Mouse (Mus musculus): ENCODE data around the gene Bloc1s3.

The Bloc1s3 gene

DNA sequence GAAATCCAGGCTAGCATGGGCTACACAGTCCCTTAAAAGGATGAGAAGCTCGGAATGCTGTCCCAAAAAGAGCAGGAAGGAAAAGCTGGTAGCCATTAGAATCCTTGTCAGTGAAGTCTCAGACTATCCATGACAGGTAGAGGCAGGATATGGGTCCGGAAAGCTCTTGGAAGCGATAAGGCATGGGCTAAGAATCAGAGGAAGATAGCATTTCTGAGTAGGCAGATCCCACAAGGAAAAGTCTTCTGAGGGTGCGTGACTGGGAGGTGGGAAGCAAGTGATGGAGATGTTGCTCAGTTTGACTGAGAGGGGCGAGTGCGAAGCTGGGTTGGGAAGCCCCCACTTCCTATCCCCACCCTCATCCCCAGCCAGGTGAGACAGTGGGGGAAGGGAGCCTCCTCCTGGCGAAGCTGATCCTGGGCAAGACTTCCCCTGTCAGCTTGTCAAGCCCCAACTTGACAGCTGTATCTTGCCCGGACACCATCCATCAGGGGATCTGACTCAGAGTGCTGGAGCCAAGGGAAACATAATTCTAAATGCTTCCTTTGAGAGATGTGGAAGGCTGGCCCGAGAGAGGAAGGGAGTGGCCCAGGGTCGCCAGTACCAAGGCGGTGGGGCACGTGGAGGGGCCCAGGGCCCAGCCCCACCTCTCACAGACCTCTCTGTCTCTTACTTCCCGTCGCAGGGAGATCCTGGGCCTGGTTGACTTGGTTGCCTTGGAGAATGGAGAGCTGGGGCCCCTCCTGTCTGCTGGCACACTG, 30.4 kb downstream of the Bloc1s3 start:
- DNase-seq (ENCODE audit: low read depth, low spot score): no peak

DNA sequence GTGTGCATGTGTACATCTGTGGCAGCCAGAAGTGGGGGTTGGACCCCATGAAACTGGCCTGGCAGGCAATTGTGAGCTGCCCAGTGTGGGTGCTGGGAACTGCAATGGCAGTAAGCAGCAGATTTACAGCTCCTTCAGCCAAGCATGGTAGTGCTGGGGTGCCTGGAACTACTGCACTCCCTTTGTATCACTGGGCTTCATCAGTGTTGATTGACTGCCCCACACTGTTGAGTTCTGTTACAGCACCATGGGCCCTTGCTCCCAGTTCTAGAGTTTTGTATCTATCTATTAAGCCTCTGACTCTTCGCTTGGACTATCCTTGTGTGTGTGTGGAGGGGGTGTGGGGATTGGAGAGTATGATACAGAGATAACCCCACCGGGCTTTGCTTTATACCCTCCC, 31.1 kb downstream of the Bloc1s3 start:
- DNase-seq (ENCODE audit: low read depth, low spot score): no peak

DNA sequence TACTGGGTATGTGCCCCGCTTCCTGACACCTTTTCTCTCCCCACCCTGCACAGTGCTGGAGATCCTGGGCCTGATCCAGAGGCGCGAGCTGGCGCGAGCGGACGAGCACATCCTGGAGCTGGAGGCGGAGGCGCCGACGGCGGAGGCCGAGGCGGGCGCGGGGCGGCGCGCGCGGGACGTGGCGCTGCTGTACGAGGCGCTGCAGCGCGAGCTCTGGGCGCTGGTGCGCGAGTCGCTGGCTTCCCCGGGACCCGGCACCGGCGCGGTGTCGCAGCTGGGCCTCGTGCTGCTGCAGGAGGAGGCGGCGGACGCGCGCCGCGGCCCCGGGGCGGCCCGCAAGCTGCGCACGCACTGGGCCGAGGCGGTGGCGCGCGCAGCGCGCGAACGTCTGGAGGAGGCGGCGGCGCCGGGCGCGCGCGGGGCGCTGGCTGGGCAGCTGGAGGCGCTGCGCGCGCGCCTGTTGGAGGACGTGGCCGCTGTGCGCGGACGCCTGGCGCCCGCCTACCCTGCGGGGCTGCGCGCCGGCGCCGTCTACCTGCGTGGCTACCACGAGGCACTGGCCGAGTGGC, 34.2 kb downstream of the Bloc1s3 start:
- DNase-seq (ENCODE audit: low read depth, low spot score): peak; percentile 47

DNA sequence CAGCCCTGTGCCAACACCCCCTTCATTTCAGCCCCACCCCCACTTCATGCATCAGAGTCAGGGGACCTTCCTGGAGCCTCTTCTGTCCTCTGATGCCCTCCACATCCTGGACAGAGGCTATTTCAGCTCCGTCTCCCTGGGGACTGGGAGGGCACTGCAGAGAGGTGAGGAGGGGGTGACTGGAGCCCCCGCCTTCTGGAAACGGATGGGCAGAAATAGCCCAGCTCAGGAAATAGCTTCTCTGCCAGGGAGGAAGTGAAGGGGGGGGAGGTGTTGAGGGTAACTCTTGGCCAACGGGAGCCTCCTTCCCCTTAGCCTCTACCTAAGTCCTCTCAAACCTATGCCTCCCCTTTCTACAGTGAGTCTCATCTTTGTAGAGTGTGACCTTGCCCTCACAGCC, 35.8 kb downstream of the Bloc1s3 start:
- no peak for DNase-seq (ENCODE audit: low read depth, low spot score)

DNA sequence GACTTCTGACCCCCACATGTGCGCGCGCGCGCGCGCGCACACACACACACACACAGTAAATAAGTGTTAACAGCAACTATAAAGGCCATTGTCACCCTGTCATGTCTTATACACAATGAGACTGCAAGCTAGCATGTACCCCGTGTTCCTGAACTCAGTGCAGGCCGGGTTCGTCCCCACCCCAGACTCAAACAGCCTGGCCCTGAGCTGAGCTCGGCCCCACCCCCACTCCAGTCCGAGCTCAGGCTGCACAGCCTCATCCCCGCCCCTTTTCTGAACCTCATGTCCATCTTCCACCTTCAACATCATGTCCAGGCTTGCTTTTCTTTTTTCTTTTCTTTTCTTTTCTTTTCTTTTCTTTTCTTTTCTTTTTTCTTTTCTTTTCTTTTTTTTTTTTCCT, 37.9 kb downstream of the Bloc1s3 start:
- no peak for DNase-seq (ENCODE audit: low read depth, low spot score)

DNA sequence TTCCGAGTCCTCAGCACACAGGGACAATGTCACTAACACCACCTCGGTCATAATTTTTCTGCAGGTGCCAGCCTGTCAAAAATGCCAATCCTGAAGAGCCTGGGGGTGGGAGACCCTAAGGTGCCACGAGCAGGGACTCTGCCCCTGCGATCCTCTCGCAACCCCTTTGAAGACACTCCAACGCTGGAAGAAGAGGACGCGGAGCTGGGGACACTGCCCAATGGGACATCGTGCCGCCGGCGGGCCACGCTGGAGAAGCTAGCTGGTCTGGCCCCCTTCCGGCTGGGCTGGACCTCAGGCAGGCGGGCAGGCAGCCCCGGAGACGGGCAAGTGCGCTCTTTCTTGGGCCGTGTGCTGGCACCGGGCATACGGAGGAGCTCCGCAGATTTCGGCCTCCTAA, 38.8 kb downstream of the Bloc1s3 start:
- no peak for DNase-seq (ENCODE audit: low read depth, low spot score)

DNA sequence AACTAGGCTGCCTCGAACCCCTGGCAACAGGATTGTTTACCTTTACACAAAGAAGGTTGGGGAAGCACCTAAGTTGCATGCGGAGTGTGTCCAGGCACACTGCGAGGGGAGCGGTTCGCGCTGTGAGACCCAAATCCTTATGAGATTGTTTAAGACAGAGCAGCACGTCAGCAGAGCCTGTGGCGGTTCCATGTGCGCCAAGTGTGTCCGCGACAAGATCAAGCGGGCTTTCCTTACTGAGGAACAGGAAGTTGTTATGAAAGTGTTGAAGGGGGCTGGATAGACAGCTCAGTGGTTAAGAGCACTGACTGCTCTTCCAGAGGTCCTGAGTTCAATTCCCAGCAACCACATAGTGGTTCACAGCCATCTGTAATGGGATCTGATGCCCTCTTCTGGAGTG, 39.9 kb downstream of the Bloc1s3 start:
- DNase-seq (ENCODE audit: low read depth, low spot score): no peak

DNA sequence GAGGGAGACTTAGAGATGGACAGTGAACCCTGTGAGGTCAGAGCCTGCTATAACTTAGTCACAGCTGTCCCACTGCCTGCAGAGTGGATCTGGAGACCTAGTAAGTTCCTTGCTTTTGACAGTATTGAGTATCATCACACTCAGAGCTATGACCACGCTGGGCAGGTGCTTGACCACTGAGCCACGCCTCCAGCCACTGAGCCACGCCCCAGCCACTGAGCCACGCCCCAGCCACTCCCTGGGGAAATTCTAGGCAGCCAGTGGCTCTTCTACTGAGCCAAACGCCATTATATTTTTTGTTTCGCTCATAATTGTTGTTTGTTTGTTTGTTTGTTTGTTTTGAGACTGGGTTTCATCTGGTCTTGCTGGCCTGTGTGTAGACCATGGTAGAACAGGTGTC, 40.5 kb downstream of the Bloc1s3 start:
- DNase-seq (ENCODE audit: low read depth, low spot score): no peak

DNA sequence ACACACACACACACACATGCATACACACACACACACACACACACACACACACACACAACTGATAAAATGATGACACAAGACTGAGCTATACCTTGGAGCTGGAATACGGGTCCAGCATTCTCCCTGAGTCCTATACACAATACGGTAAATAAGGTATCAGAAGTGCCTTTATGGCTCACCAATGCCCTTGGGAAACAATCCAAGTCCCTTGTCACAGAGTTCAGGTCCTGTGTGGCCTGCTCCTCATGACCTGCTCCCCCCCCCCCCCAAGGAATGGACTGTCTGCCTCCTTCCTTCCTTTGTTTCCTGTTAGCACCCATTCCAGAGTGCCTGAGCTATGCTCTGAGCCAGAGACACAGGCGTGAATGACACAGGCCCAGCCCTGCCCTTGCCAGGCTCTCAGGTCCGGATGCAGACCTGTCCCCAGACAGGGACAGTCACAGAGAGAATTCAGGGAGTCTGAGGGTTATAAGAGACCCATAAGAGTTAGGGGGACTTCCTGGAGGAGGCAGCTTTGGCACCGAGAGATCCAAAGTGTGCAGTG, 41.5 kb downstream of the Bloc1s3 start:
- no peak for DNase-seq (ENCODE audit: low read depth, low spot score)

DNA sequence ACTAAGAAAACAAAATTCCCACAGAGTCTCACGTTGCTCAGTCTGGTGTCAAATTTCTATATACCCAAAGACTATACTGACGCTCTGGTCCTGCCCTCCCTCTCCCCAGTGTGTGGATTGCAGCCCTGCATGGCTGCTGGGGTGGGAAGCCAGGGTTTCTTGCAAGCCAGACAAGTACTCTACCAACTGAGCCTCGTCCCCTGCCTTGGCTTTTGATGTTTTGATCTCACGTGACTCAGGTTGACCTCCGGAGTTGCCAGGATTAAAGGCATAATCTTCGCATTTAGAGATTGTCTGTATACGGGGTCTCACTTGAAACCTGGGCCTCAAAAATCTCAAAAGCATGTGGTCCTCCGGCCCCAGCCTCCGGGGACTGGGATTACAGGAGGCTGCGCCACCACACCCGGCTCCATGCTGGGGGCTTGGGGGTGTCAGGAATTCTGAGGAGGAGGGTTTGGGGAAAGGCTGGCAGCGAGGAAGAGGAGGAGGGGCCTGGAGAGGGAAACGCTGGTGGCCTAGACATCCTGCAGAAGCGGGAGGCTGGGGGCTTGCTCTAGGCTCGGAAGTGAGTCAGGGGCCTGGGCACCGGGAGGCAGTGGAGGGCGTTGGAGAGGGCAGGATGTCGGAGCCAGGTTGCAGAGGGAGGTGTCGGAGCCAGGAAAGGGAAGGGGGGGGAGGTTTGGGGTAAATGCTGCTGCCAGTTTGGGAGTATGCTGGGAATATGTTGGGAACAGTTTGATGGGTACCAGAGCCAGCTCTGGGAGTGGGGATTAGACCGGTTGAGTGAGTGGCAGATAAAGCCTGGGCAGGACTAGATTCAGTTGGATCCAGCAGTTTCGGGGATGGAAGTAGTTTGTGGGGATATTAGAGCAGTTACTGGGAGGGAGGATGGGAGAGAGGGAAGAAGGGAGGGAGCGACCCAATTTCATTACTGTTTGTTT, 43.5 kb downstream of the Bloc1s3 start:
- DNase-seq (ENCODE audit: low read depth, low spot score): no peak

DNA sequence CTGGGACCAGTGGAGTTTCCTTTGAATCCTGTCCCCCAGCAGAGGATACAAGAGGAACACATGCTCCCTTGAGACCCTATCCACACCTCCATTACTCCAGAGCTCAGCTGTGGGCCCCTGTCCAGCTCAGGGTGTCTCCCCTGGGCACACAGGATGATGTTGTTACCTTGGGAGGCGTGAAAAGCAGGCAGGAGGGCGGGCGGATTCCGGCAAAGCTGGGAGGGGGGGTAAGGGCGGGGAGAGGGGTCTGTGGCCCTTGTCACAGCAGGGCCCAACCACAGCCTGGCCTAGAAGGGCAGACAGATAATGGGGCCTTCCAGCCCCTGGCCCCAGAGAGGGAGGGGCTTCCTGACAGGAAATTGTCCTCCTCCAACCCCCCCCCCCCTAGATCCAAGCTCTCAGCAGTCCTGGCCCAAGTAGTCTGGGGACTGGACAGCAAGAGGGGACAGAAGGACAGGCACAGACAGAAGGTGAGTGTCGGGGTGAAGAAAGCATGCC, 45.2 kb downstream of the Bloc1s3 start, which contains the start of gene Exoc3l2:
Exoc3l2 (plus strand) TSS at position 448 of the 498 bp plus-strand sequence.
- DNase-seq (ENCODE audit: low read depth, low spot score): no peak

DNA sequence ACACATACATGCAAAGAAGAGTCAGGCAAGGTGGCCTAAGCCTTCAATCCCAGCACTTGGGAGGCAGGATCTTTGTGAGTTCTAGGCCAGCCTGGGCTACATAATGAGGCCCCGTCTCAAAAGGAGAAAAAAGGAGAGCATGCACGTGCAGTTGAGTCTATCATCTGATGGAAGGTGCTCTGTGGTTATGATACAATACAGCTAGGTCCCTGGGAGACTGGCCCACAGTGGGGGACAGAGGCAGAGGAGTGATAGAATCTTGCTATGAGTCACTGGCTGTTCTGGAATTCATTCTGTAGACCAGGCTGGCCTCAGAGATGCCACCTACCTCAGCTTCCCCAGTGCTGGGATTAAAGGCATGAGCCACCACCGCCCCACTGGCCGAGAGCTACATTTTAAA, 45.7 kb downstream of the Bloc1s3 start:
- no peak for DNase-seq (ENCODE audit: low read depth, low spot score)

DNA sequence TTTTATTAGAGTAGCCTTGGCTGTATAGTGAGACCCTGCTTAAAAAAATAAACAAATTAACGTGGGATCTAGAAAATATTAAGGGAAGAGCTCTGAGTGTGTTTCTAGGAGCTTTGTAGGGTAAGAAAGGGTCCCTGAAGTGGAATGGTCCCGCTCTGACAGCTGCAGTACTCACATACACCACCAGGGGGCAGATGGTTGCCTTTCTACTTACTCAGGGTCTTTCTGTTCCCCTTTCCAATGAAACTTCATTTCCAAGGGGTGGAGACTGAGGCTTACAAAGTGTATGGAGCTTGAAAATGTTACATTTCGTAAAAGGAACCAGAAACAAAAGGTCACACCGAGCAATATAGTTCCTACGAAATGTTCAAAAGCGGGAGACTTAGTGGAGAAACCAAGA, 46.7 kb downstream of the Bloc1s3 start:
- peak; percentile 44 for DNase-seq (ENCODE audit: low read depth, low spot score)

DNA sequence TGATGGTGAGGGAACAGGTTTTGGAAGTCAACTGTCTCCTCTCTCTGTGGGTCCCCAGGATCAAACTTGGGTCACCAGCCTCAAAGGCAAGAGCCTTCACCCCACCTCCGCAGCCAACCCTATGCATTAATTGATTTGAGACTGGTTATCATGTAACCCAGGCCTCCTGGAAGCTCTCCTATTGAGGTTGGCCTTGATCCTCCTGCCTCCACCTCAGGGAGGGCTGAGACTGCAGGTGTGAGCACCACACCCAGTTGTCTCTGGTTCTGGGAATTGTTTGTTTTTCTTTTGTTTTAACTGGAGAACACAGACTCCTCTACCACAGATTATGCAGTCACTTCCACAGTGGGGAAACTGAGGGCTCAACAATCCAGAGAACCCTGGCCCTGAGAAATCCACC, 47.7 kb downstream of the Bloc1s3 start:
- DNase-seq (ENCODE audit: low read depth, low spot score): no peak

DNA sequence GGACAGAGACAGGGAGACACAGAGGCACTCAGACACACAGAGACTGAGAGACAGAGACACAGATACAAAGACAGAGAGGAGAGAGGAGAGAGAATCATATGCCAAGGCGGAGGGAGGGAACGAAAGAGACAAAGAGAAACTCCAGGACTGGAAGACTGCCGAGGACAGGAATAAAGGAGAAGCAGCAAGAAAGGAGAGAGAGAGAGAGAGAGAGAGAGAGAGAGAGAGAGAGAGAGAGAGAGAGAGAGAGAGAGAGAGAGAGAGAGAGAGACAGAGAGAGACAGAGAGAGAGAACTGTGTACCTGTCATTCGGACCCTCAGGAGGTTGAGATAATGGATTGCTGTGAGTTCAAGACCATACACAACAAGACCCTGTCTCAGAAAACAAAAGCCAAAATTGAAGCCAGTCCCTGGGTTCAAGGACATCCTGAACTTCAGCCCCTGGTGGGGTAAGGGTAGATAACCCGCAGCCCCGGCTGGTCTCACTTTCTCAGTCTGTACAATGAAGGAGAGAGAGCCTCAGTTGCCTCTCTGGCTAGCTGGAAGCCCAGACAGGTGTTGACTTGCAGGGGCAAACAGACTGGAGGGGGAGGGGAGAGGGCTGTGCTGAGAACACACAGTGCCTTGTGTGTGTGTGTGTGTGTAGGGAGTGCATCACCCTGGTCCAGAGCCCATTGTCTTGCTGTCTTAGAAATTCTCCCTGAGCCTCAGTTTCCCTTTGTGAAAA, 48.9 kb downstream of the Bloc1s3 start:
- DNase-seq (ENCODE audit: low read depth, low spot score): no peak

DNA sequence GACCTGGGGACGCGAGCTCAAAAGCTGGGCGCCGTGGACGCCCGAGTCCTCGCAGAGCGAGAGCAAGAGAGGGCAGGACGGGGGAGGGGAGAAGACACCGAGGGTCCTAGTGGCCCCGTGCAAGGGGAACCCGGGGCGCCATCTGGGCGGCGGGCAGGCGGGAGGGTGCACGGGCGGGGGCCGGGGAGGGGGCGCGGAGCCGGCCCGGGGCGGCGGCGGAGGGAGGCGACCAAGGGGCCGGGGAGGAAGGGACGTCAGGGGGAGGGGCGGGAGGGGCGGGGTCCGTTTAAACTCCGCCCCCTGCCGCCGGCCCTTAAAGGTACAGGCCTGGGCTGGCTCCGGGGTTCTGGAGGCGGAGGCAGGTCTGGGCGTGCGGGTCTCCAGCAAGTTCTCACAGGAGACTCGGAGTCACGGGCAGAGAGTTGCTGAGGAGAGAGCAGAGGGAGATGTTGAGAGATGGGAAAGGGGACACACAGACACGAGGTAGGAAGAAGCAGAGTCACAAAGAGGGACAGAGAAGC, 49.5 kb downstream of the Bloc1s3 start, which contains the start of gene Mark4:
Mark4 (minus strand) TSS at position 231 of the 521 bp plus-strand sequence.
- DNase-seq (ENCODE audit: low read depth, low spot score): peak; percentile 64

DNA sequence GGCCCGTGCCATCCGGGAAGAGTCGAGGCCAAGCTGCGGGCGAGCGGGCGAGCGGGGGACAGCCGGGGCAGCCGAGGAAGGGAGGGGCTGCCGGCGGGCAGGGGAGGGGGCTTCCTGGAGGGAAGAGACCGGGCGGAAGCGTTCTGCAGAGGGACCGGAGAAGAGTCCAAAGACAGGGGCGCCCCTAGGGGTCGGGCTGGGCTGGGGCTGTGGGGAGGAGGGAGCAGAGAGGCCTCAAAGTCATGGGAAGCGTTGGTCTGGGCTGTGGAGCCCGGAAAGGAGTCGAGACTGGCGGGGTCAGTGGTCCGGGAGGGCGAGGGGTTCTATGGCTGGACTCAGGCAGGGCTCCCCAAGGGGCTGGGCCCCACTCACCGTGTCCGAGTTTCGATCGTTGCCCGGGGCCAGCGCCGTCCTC, 50.1 kb downstream of the Bloc1s3 start:
- no peak for DNase-seq (ENCODE audit: low read depth, low spot score)

DNA sequence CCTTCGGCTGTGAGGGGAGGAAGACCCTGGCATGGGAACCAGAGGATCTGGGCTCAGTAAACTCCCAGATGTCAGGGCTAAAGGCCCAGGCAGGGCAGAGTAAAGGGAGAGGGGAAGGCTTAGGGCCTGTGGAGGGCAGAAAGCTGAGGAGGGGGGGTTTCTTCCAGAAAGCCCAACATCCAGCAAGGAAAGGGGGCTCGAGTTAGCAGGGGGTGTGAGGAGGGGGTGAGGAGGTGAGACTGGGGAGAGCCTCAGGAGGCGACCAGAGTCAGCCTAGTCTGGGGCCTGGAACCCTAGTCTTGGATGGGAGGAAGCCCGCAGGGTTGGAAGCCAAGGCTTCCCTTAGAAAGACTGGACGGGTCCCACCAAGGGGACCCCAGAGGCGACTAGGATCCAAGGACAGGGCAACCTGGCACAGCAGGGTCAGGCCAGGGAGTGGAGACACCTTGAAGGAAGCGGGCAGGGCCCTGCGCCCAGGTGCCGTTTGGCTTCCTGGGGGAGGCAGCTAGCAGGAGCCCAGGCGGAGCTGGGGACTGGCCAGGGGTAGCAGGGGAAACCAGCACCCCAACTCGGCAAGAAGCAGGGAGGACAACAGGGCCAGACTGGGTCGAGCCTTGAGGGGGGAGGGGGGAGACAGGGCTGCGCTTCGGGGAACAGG, 50.6 kb downstream of the Bloc1s3 start:
- DNase-seq (ENCODE audit: low read depth, low spot score): no peak

DNA sequence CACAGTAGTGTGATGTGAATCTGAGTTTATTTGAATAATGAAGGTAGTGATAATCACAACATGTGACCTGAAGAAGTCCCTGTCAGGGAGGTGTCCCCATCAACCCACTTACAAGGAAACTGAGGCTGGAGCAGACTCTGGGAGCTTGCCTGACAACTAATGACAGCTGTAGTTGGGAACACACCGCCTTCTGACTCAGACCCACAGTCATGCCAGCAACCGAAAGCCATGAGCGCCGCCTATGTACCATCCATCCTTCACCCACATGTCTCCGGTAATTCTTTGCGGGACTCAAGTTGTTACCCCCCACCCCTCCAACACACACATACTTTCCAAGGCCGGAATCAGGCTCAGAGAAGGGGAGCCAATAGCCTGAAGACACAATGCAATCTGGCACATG, 51.5 kb downstream of the Bloc1s3 start:
- DNase-seq (ENCODE audit: low read depth, low spot score): no peak

DNA sequence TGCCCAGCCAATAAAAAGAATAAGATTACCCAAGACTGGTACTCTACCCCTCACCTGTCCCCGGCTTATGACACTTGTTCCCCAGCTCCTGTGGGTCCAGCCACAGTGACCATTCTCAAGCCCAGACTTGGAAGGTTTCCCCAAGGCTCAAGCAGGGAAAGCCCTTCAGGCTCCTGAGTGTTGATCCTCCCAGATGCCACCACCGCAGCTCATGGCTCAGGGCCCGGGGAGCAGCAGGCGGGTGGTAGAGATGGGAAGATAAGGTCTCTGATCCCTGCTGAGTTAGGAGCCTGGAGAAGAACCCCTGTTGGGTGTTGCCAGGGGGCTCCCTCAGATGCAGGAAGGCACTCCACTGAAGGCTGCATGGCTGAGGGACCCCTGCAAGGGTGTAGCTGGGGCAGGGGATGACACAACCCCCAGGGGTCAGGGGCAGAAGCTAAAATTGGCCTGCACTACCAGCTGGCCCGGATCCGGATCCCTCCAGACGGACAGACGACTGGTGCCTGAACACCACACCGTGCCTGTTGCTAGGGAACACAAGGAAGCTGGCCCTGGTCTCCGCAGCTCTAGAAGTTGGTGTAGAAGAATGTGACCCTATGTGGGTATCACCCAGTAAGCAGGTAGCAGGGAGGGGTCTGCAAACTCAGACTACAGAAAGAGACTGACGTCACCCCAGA, 52.2 kb downstream of the Bloc1s3 start:
- no peak for DNase-seq (ENCODE audit: low read depth, low spot score)

Measured in skeletal muscle tissue, adult 2 months (tissue).